Mouse (Mus musculus): ENCODE measurements around the gene Fkbp5.

DNA sequence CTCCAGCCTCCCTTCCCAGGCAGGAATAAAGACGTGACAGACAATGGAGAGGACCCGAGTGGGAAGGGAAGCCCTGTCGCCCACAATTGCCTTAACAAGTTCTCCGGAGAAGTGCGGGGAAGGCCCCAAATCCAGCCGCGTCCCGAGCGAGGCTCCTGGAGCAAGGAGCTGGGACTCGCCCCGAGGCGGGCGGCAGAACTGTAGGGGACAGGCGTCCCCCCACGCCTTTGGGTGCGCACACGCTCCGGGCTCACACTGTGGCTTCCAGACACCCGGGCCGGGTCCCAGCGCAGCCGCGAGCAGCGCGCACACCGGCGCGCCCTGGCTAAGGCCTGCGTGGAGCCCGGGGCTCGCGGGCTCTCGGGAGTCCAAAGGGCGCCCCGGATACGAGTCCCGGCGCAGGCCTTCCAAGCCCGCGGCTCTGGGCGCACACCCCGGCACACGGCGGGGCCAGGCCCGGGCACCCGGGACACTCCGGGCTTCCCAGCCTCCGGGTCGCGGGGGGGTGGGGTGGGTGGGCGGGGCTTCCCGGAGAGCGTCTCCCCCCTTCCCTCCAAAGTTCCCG is 167.3 kb downstream of the Fkbp5 start:
- TF ChIP-seq POLR2A (IDR thresholded peaks at IDR 0.05; ENCODE audit: extremely low read depth, insufficient read depth, low read length) (peak; percentile 41; the same call in 1 of the 2 replicates), CTCF (IDR thresholded peaks at IDR 0.05; ENCODE audit: low read depth, low read length) (no peak)

Measured in liver, adult 2 months (tissue).